Mouse (Mus musculus) naive thymus-derived CD4-positive, alpha-beta T cell, adult 5 months (primary cell): Measurements from ENCODE around the gene Vps37d. TPM values are rescaled to one million over a fixed set of nuclear protein-coding genes. Genes with fewer than 3 reads are reported as not detected.

Experiments
- polyA plus RNA-seq: library from polyadenylated mRNA; unstranded; fragments of 100-300 nt; shearing (Covaris generic); gene quantifications from one replicate; pipeline ENCODE4 v1.2.1, GENCODE M21; 2017

Gene Vps37d
- polyA plus RNA-seq = not detected

GRCm38 (mm10) chr5:135077564-135078481 is at the start of gene Vps37d:
TSS of gene Vps37d (minus strand) at chr5:135078266.

GRCm38 (mm10) chr5:135089653-135090052 is 11.6 kb upstream of the Vps37d start, which contains the start of gene Mlxipl:
TSS of gene Mlxipl (plus strand) at chr5:135089890.

GRCm38 (mm10) chr5:135064909-135065446 is 13.1 kb downstream of the Vps37d start, which contains the start of gene Bud23:
TSS of gene Bud23 (minus strand) at chr5:135064959.

GRCm38 (mm10) chr5:135063629-135064381 is 14.3 kb downstream of the Vps37d start, which contains the start of gene Dnajc30:
TSS of gene Dnajc30 (plus strand) at chr5:135064202.

GRCm38 (mm10) chr5:135023344-135024173 is 54.5 kb downstream of the Vps37d start, which contains the start of gene Stx1a:
TSS of gene Stx1a (plus strand) at chr5:135023482.

Other genes with a start within 250 kb of the Vps37d start
- gene Tmem270, start 171.5 kb downstream of the Vps37d start, polyA plus RNA-seq = not detected
- not detected for gene Cldn13, start 162.7 kb downstream of the Vps37d start, polyA plus RNA-seq
- gene Mettl27, start 145.9 kb downstream of the Vps37d start, polyA plus RNA-seq = 9.6 TPM
- gene Cldn4, start 131.3 kb downstream of the Vps37d start, polyA plus RNA-seq = not detected
- not detected for gene Cldn3, start 92.1 kb downstream of the Vps37d start, polyA plus RNA-seq
- gene Abhd11, start 69.1 kb downstream of the Vps37d start, polyA plus RNA-seq = 138 TPM
- 13.4 TPM for gene Stx1a, start 54.8 kb downstream of the Vps37d start, polyA plus RNA-seq
- 11.7 TPM for gene Dnajc30, start 14.1 kb downstream of the Vps37d start, polyA plus RNA-seq
- 87.9 TPM for gene Bud23, start 13.3 kb downstream of the Vps37d start, polyA plus RNA-seq
- not detected for gene Mlxipl, start 11.6 kb upstream of the Vps37d start, polyA plus RNA-seq
- gene Tbl2, start 71.4 kb upstream of the Vps37d start, polyA plus RNA-seq = 12.1 TPM
- gene Bcl7b, start 90.0 kb upstream of the Vps37d start, polyA plus RNA-seq = 159 TPM
- gene Baz1b, start 109.0 kb upstream of the Vps37d start, polyA plus RNA-seq = 52.1 TPM
- gene Fzd9, start 173.0 kb upstream of the Vps37d start, polyA plus RNA-seq = not detected